Mouse (Mus musculus): ENCODE data around the gene 1700025G04Rik.
"Not testable (repeated sequence)": the region's sequence is repeated elsewhere in the genome, so short reads cannot be mapped to it uniquely, and the experiment has no call there.

Gene 1700025G04Rik

DNA sequence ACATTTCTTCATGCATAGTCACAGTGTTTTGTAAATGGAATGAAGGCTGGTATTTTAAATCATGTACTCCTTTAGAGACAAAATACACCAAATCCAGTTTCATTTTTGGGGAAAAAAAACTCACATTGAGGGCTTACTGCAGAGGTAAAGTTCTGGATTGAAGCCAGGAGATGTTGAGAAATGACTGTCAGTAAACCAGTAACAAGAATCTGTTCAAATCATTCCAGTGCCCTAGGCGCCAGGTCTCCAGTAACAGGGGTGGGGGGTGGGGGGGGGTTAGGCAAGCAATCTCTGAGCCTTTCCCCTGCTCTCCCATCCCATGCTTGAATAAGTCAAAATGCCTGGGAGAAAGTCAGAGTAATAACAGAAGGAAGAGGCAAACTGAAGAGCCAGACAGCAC lies 234.4 kb downstream of the 1700025G04Rik start:
- DNase-seq (ENCODE audit: low read depth, low spot score), result no peak

DNA sequence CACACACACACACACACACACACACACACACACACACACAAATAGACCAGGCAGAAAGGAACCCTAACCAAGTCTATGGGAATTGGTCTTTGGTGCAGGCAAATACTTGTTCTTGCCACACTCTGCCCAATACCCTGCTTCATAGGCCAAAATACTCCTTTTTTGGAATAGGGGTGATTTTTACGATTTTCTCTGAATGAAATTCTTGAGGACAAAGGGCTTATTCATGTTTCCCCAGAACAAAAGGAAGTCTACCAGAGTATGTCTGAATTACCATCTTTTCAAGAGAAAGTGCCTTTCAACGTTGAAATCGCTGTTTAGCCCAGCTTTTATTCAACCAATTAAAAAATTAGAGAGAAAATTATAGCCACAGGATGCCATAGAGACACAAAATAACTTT lies 237.9 kb downstream of the 1700025G04Rik start:
- DNase-seq (ENCODE audit: low read depth, low spot score), result no peak

DNA sequence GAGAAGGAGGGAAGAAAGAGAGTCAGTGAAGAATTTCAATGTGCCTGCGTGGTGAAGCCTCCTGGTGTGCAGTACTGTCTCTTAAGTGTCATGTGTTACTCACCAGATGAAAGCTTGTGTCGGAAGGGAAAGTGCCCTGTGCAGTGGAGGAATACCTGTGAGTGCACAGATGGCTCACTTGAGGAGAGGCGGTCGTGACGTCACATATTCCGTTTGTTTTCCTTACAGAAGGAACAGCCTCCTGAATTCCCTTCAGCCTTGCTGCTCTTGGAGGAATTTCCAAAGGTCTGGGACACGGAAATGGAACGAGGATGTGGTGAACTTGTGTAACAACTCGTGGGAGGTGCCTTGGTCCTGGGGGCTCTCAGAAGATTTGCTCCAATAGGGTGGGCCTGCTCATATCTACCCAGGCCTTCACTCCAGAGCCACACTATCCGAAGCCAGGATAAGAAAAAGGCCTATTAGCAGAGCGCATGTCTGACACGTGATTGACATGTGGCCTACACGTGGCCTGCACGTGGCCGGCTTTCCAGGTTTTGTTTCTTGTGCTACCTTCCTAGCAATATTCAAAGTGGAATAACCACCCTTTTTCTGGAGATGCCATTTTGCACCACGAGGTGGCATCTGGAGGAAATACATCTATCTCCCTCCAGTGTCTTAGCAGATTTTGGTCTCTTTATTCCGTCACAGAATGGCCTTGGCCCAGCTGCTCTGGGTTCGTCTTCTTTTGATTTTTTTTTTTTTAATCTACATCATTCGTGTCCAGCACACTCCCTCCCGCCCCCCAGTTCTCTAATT lies 238.7 kb downstream of the 1700025G04Rik start:
- no peak for DNase-seq (ENCODE audit: low read depth, low spot score)

DNA sequence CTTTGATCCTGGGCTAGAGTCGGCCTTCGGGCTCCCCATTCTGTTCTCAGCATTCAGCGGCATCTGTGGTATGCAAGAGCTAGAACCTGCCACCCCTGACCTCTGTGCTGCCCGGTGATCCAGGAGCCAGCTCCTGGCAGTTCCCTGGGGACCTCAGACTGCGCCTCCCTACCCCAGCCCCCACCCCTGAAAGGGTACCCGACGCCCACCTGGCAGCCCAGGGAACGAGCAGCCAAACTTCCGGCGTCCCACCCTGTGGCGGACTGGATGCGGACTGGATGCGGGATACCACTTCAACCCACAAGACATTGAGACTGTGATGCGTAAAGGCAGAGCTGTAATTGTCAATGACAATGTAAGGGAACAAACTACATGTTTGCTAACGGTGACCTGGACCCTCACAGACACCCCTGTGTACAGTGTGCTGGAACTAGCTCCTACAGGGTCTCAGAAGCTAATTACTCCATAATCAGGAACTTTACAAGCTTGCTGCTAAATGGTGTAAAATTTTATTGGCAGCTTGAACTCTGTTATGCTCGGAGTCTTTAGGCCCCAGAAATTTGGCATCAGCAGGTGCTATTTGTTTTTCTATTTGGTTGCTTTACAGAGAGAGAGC lies 239.8 kb downstream of the 1700025G04Rik start:
- no peak for DNase-seq (ENCODE audit: low read depth, low spot score)

DNA sequence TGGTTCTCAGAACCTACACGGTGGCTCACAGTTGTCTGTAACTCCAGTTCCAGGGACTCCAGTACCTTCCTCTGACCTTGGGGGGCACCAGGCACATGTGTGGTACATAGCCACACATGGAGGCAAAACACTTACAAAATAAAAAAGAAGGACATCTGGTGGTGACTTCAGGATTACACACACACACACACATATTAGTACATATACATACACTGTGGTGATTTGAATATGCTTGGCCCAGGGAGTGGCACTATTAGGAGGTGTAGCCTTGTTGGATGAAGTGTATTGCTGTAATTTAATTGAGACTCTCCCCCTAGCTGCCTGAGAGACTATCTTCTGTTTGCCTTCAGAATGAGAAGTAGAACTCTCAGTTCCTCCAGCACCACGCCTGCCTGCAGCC lies 241.6 kb downstream of the 1700025G04Rik start:
- DNase-seq (ENCODE audit: low read depth, low spot score), result no peak

DNA sequence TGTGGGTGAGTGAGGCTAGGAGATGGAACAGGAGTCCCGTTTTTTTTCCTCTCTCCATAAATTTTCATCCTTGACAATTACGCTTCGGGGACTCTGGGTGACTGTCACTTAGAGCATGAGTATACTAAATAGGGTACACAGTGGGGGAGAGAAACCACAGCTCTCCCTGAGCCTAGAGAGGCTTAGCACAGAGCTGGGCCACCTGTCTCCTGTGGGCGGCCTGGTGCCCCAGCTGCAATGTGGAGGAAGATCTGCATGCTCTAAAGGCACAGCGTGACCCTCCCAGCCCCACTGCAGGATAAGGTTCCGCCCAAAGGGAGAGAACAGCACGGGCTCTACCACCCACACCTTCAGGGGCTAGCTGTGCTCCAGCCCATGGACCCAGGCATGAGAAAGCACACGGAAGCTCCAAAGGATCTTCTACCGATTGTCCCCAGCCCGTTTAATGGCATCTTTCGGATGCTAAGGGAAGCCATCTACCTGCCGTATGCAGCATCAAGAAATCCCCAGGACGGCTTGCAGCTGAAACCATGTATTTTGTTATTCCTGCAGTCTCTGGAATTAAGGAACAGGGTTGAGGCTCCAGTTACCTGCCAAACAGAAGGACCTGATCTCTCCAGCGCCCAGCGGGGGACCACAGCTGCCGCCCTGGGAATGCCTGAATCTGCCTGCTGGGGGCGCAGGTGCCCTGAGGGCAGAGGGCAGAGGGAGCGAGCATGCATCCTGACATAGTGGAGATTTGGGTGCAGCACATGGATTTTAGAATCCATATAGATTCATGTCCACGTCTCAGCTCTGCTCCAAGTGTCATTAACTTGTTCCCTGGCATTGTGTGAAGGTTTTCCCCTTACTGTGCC lies 243.8 kb downstream of the 1700025G04Rik start:
- no peak for DNase-seq (ENCODE audit: low read depth, low spot score)

DNA sequence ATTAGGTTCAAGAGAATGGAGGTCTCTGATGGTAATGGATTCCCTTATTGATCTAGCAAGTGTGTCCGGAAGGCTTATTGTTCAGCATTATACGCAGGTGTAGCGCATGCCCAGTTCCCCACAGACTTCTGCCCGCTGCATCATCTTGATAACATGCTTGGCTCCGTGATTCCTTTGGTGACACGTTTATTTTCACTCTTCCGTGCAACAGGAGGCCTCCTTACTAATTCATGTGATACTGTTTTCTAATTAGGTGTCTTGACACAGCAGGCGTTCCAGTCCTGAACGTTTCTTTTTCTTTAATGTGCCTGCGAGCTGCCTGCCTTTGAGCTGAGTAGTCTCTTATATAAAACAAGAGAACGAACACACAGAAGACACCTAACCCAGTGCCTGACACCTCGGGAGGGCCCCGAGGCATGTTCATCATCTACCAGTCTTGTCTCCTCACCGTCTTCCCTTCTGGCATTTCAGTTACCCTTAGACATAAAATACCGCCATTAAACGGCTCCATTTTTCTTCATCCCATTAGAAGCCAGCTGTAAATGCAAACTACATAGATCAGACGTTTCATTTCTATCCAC lies 244.6 kb downstream of the 1700025G04Rik start:
- no peak for DNase-seq (ENCODE audit: low read depth, low spot score)

DNA sequence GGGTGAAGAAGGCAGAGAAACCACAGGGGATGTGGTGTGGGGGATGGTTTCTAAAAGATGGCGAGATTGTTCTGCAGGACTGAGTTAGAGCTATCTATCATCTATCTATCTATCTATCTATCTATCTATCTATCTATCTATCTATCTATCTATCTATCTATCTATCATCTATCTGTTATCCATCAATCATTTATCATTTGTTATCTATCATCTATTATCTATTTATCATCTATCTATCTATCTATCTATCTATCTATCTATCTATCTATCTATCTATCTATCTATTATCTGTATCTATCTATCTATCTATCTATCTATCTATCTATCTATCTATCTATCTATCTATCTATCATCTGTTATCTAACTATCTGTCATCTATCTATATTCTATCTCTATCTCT lies 249.6 kb downstream of the 1700025G04Rik start:
- DNase-seq (ENCODE audit: low read depth, low spot score), result not testable (repeated sequence)

DNA sequence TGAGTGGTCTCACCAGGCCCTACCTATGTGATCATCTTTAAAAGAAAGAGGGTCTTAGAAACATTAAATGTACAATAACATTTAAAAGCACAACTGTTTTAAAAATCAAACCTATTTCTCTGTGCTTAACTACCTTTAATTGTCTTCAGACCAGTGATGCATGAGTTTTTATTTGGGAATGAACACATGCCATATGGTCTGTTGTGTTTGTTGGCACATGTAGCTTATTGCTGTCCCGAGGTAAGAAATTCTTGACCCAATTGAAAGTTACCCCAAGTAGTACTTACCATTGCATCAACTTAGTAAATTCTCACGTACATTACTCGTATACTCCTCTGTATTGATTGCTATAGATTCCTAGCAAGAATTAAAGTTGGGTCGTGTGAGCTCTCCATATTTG lies 254.7 kb downstream of the 1700025G04Rik start:
- DNase-seq (ENCODE audit: low read depth, low spot score), result no peak

DNA sequence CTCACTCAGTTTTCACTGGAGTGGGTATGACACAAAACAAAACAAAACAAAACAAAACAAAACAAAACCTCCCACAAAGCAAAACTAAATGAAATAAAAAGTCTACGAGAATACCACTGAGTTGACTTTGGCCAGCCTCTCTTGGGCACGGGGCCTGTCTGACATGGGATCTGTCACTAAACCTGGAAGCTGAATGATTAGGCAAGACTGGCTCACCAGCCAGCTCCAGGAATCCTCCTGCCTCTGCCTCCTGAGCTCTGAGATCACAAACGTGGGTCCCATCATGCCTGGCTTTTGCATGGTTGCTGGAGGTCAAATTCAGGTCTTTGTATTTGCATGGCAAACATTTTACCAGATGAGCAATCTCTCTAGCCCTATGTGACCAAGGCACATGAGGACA lies 258.1 kb downstream of the 1700025G04Rik start:
- no peak for DNase-seq (ENCODE audit: low read depth, low spot score)

DNA sequence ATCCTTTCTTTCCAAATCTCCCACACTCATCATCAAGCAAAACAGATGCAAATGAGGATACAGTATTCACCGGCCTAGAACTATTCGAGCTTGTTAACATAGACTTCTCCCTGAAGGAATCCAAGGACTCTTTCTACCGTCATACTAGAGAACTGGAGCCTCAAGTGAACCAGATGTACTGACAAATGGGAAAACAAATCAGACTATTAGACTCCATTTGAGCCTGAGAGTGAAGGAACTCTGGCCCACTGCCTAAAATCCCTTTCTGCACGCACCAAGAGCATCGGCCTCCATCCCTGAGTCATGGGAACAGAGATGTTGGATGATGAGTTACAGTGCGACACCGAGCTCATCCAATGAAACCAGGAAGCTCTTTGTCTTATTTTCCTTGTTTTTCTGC lies 264.9 kb downstream of the 1700025G04Rik start:
- no peak for DNase-seq (ENCODE audit: low read depth, low spot score)

DNA sequence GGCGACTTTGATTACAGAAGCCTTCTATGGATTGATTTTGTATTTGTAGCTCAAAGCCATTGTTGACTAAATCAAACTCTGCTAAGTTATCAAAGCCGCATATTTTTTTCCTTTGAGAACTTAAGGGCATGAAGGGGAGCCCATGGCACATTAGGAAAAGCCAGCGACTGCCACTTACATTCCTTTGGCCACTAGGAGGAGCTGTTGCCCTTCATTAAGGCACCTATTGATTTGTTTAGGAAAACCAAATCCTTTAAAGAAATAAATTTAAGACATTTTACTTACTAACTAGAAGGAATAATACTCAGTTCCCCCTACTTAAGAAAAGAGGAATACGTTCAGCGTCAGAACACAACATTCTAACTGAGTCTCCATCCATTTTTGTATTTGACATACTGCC lies 269.5 kb downstream of the 1700025G04Rik start:
- DNase-seq (ENCODE audit: low read depth, low spot score), result peak; percentile 76

DNA sequence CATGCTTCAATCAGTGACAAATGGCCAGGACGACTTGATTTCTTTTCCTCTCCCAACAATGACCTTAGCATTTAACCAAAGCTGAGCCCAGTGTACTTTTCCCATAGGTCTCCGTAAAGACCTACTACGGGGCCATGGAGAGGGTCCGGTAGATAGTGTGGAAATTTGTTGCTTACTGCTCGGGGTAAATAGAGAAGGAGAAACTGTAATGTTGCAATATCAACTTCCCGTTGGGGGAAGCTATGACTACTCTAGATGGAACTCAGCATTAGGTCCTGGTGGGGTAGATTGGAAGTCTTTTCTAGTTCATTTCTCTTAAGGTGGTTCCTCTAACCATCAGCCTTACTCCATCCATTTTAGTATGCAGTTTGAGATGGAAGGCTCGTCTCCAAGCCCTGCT lies 270.7 kb downstream of the 1700025G04Rik start:
- DNase-seq (ENCODE audit: low read depth, low spot score), result no peak

DNA sequence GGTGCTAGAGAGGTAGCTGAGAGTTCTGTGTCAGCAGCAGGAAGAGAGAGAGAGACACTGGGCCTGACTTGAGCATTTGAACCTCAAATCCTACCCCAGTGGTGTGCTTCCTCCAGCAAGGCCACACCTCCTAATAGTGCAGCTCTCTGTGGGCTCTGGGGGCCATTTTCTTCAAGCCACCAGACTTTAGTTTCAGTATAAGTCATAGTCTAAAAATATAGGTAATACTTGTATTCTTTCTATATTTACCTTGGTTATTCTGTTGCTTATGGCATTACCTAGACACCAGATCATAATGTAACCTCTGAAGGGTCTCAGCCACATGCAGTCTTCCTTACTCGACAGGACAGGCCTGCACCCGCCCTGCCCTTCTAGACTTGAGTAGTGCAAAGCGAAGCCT lies 273.9 kb downstream of the 1700025G04Rik start:
- no peak for DNase-seq (ENCODE audit: low read depth, low spot score)

DNA sequence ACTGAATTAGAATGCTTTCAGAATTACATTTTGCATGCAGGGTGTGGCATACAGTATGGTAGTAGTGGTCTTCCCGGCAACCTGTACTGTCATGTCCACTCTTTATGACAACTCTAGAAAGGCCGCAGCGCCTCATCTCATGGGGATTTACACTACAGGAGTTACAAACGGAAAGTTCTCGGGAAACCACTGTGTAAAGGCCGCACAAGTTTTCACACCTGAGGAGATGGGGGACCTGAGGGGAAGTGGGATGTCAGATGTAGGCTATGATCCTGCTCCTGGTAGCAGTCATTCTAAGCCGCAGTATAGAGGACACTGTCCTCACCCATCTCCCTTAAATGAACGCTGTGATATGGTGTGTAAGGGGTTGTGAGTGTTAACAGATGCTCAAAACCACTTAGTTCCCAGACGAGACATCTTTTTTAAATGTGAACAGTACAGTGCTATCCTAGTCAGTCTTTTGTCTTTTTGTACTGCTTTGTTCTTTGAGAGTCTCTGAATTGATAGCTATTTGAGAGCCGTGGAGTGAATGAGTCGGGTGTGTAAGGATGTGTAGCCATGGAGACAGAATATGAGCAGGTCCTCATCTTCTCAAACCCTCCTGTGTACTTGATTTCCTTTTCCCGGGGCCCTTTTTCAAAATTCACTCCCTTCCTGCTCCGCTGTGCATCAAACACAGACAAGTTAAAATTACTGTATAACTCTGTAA lies 277.8 kb downstream of the 1700025G04Rik start:
- no peak for DNase-seq (ENCODE audit: low read depth, low spot score)

DNA sequence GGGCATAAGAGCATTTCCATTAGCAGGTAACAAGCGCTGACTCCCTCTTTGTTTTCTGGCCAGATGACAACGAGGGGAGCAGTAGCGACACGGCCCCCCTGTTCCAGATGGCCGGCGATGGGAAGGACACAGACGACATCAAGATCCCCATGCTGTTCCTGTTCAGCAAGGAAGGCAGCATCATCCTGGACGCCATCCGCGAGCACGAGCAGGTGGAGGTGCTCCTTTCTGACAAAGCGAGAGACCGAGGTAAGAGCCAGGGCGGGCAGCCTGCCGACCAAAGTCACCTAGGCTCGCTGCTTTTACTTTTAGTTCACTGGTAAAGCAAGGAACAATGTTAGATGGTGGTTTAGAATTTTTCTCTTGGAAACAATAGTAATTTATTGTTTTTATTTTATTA lies 278.5 kb downstream of the 1700025G04Rik start:
- DNase-seq (ENCODE audit: low read depth, low spot score), result no peak

DNA sequence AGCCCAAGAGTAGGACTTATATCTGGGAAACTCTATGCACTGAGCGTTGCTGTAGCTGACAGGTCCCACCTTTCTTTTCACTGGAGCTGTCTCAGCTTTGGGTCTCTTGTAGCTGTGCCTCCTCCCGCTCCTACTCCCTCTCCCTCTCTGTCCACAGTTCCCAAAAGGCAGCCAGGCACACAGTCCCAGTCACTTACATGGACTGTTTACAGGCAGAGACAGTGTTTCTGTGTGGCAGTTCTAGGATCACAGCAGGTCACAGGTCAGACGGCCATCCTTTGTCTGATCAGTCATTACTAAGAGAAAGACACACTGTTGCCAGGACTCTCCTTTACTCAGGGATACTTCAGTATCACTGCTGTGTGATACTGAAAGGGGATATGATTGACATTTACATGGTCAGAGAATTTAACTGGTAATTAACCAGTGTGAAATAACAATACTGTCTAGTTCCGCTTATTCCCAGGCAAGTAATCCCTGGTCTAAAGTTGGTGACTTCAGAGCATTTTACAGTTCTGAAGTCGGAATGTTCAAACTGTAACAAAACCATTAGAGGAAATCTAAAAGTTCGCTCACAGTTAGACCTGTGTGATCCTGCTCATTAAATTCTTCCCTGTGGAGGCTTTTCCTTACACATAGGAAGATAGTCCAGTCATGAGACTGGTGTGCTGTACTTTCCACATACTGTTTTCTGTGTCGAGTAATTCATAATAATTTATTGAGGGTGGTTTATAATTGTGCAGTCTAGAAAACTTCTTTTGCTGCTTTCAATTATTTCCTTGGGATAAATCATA lies 279.1 kb downstream of the 1700025G04Rik start:
- DNase-seq (ENCODE audit: low read depth, low spot score), result peak; percentile 13

DNA sequence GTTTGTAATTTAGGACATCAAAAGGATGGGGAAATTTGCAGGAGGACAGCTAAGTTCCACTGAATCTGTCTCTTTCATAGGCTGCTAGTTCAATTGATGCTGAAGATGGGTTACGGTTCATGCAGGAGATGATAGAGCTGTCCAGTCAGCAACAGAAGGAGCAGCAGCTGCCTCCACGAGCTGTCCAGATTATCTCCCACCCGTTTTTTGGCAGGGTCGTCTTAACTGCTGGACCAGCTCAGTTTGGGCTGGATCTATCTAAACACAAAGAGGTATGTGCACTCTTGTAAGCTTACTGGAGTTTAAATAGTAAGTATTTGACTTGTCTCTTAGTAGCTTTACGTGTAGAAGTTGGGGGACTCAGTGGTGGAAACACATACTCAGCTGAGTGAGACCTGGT lies 282.6 kb downstream of the 1700025G04Rik start:
- DNase-seq (ENCODE audit: low read depth, low spot score), result no peak

DNA sequence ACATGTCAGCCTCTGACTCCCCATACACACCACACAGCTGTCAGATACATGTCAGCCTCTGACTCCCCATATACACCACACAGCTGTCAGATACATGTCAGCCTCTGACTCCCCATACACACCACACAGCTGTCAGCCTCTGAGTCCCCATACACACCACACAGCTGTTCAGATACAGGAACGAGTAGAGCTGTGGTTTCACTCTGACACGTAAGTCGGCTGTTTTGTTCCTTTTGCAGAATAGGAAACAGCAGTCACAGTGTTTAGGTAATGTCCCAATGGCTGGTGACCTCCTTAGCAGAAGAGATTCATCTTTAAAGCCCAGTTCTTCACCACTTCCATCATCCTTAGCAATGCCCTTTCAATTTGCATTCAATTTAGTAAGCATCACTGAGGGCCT lies 287.1 kb downstream of the 1700025G04Rik start:
- not testable (repeated sequence) for DNase-seq (ENCODE audit: low read depth, low spot score)

All from mesoderm, embryonic 11.5 days (tissue).